Comparison of ENCODE assay signal across 7 mouse cellular contexts in genomic region chr1:118390266-118390660, GRCm38 (mm10). TPM values are rescaled to one million over a fixed set of nuclear protein-coding genes. Genes with fewer than 3 reads are reported as not detected.
DNase-seq lines count a peak whose midpoint lies in the region; ATAC-seq lines count a peak whose summit lies in the region.

No protein-coding gene starts in this region.

- peak overlapping the region; percentile 94 for H3K4me3 ChIP-seq in megakaryocyte, embryonic 14.5 days (replicated peaks)
- H3K4me3 ChIP-seq in forebrain, embryonic 12.5 days (replicated peaks): peak overlapping the region; percentile 92
- H3K4me3 ChIP-seq in limb, embryonic 12.5 days (replicated peaks): peak overlapping the region; percentile 90
- H3K4me3 ChIP-seq in stomach, embryonic 15.5 days (replicated peaks): peak overlapping the region; percentile 94

- H3K27me3 ChIP-seq in megakaryocyte, embryonic 14.5 days (replicated peaks): no peaks in the 10 kb centered on the region
- no peaks in the 10 kb centered on the region for H3K27me3 ChIP-seq in forebrain, embryonic 12.5 days
- no peaks in the 10 kb centered on the region for H3K27me3 ChIP-seq in limb, embryonic 12.5 days
- H3K27me3 ChIP-seq in stomach, embryonic 15.5 days (replicated peaks): no peaks in the 10 kb centered on the region

- H3K4me2 ChIP-seq in forebrain, embryonic 12.5 days: peak overlapping the region; percentile 74
- H3K4me2 ChIP-seq in limb, embryonic 12.5 days: peak overlapping the region; percentile 72
- H3K4me2 ChIP-seq in stomach, embryonic 15.5 days: peak overlapping the region; percentile 71

- 17% methylated on average over 8 of the region's 8 CpGs for whole genome bisulfite sequencing in forebrain, embryonic 12.5 days
- WGBS in limb, embryonic 12.5 days: 19% methylated on average over 8 of the region's 8 CpGs
- 16% methylated on average over 8 of the region's 8 CpGs for WGBS in stomach, embryonic 15.5 days

- H3K27ac ChIP-seq in forebrain, embryonic 12.5 days: peak overlapping the region; percentile 94
- no peak overlapping the region for H3K27ac ChIP-seq in limb, embryonic 12.5 days
- peak overlapping the region; percentile 95 for H3K27ac ChIP-seq in stomach, embryonic 15.5 days

- no peak for ATAC-seq in megakaryocyte, adult 5-6 weeks (ENCODE audit: poor library complexity, severe bottlenecking)
- no peak for ATAC-seq in forebrain, embryonic 12.5 days (ENCODE audit: low FRiP score)
- no peak for ATAC-seq in limb, embryonic 12.5 days (ENCODE audit: insufficient number of reproducible peaks, insufficient read depth, low FRiP score, low TSS enrichment, low read depth)
- ATAC-seq in stomach, embryonic 15.5 days (ENCODE audit: insufficient read depth, low FRiP score, low read depth): no peak
- ATAC-seq in inflammation-experienced regulatory T-cells, adult 6 months: no peak

- no peaks in the 10 kb centered on the region for H3K9me3 ChIP-seq in megakaryocyte, embryonic 14.5 days
- H3K9me3 ChIP-seq in forebrain, embryonic 12.5 days: no peaks in the 10 kb centered on the region
- no peaks in the 10 kb centered on the region for H3K9me3 ChIP-seq in limb, embryonic 12.5 days
- no peaks in the 10 kb centered on the region for H3K9me3 ChIP-seq in stomach, embryonic 15.5 days

- H3K36me3 ChIP-seq in megakaryocyte, embryonic 14.5 days (replicated peaks; ENCODE audit: low read length): peaks cover 15% of the 10 kb centered on the region
- H3K36me3 ChIP-seq in forebrain, embryonic 12.5 days (replicated peaks): peaks cover 15% of the 10 kb centered on the region; the same call in 1 of the 2 replicates
- peaks cover 22% of the 10 kb centered on the region for H3K36me3 ChIP-seq in limb, embryonic 12.5 days
- H3K36me3 ChIP-seq in stomach, embryonic 15.5 days: no peaks in the 10 kb centered on the region

- peak overlapping the region; percentile 91 for H3K9ac ChIP-seq in forebrain, embryonic 12.5 days
- peak overlapping the region; percentile 90 for H3K9ac ChIP-seq in limb, embryonic 12.5 days (replicated peaks)
- H3K9ac ChIP-seq in stomach, embryonic 15.5 days: peak overlapping the region; percentile 86

- DNase-seq in yolk sac, embryonic 10.5 days (ENCODE audit: low spot score): no peak

- H3K4me1 ChIP-seq in megakaryocyte, embryonic 14.5 days: peaks cover 26% of the 10 kb centered on the region
- H3K4me1 ChIP-seq in forebrain, embryonic 12.5 days: peaks cover 27% of the 10 kb centered on the region
- peaks cover 16% of the 10 kb centered on the region for H3K4me1 ChIP-seq in limb, embryonic 12.5 days (replicated peaks)
- peaks cover 4% of the 10 kb centered on the region for H3K4me1 ChIP-seq in stomach, embryonic 15.5 days

RNA-seq across cellular contexts. Expression of gene Clasp1, which starts 1.4 kb away (rescaled TPM):
- 8.3 and 18.9 TPM in 2 replicates for polyA plus RNA-seq in megakaryocyte, embryonic 14.5 days (2012; ENCODE audit: insufficient read depth, low replicate concordance)
- total RNA-seq in megakaryocyte, adult 5-6 weeks (2015): 33.2 and 34.0 TPM in 2 replicates
- 43.6 and 48.2 TPM in 2 replicates for total RNA-seq in megakaryocyte, adult 5-6 weeks (2017)
- polyA plus RNA-seq in forebrain, embryonic 12.5 days (2016; fragmentation: Nextera tagmentation; extraction: Ambion mirVana): 146 and 158 TPM in 2 replicates
- 77.7 and 78.5 TPM in 2 replicates for polyA plus RNA-seq in limb, embryonic 12.5 days (2016; fragmentation: Nextera tagmentation; extraction: Ambion mirVana)
- 38.7 and 42.1 TPM in 2 replicates for polyA plus RNA-seq in stomach, embryonic 15.5 days (2015; fragmentation: Nextera tagmentation; extraction: Ambion mirVana)
- 10 to 100 TPM; 40.7 to 65.0 (median 41.0) TPM for polyA plus RNA-seq in inflammation-experienced regulatory T-cells, adult 6 months (2017; shearing (Covaris generic))
